Mouse (Mus musculus): ENCODE measurements around the gene Cend1. TPM values are rescaled to one million over a fixed set of nuclear protein-coding genes. Genes with fewer than 3 reads are reported as not detected.

Cend1 gene
- polyA plus RNA-seq, 1 experiment = 4.9 TPM

DNA sequence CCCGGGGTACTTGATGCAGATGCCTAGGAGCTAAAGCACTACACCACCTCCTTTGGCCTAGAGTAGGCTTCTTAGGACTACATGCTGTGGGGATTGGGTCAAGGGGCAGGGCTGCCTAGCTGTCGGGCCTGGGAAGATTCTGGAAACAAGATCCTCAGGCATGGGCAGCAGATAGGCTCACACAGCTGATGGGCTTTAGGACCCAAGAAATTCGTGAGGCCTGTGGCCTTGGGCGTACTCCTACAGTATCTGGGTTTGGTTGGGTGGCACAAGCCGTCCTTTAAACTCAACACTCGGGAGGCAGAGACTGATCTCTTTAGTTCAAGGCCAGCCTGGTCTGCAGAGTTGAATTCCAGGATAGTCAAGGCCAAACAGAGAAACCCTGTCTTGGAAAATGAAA lies 42.9 kb upstream of the Cend1 start:
- peak; percentile 15; the same call in 1 of the 2 replicates for TF ChIP-seq POLR2A (IDR thresholded peaks at IDR 0.05; ENCODE audit: low read depth, low read length)
- TF ChIP-seq CTCF (IDR thresholded peaks at IDR 0.05; ENCODE audit: borderline replicate concordance, insufficient read depth, low read length) = no peak
- no peak overlapping the region for H3K27ac ChIP-seq (ENCODE audit: insufficient read depth, low read length)
- H3K4me1 ChIP-seq (ENCODE audit: control insufficient read depth, insufficient read depth, low read length) = peaks cover 3% of the 10 kb centered on the region; the same call in 1 of the 2 replicates
- no peak overlapping the region for H3K4me3 ChIP-seq (ENCODE audit: insufficient read depth, low read length)

DNA sequence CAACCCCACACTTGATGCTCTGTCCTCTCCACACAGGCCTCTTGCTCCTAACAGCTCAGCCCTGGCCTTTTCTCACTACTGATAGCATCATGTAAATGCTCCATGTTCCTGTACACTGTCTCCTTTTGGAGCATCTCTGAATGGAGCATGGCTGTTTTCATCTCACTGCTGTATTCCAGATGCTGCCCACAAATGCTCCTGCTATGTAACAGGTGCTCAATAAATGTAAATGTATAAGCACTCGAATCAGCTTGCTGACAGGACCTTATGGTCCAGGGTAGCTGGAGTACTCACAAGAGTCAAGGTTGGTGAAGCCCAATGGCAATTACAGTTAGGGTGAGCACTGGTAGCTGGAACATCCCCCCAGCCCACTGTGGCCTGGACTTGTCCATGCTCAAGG lies 41.9 kb upstream of the Cend1 start:
- peaks cover 9% of the 10 kb centered on the region; the same call in 1 of the 2 replicates for H3K4me1 ChIP-seq (ENCODE audit: control insufficient read depth, insufficient read depth, low read length)
- H3K4me3 ChIP-seq (ENCODE audit: insufficient read depth, low read length) = no peak overlapping the region
- TF ChIP-seq CTCF (IDR thresholded peaks at IDR 0.05; ENCODE audit: borderline replicate concordance, insufficient read depth, low read length) (no peak), POLR2A (IDR thresholded peaks at IDR 0.05; ENCODE audit: low read depth, low read length) (no peak)
- H3K27ac ChIP-seq (ENCODE audit: insufficient read depth, low read length) = no peak overlapping the region

DNA sequence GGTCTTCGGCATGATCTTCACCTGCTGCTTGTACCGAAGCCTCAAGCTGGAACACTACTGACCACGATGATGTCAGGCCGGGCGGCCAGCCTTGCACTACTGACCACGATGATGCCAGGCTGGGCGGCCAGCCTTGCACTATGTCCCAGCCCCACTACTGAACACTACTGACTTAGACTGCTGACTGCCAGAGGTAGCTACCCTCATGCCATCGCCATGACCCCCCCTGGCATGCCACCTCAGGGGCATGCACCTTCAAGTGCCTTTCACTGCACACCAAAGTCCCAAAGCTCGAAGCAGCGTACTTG lies 41.3 kb upstream of the Cend1 start:
- Histone ChIP-seq H3K4me3 (ENCODE audit: insufficient read depth, low read length) (no peak overlapping the region), H3K27ac (ENCODE audit: insufficient read depth, low read length) (no peak overlapping the region), H3K4me1 (ENCODE audit: control insufficient read depth, insufficient read depth, low read length) (peaks cover 9% of the 10 kb centered on the region; the same call in 1 of the 2 replicates)
- no peak for TF ChIP-seq CTCF (IDR thresholded peaks at IDR 0.05; ENCODE audit: borderline replicate concordance, insufficient read depth, low read length)
- no peak for TF ChIP-seq POLR2A (IDR thresholded peaks at IDR 0.05; ENCODE audit: low read depth, low read length)

DNA sequence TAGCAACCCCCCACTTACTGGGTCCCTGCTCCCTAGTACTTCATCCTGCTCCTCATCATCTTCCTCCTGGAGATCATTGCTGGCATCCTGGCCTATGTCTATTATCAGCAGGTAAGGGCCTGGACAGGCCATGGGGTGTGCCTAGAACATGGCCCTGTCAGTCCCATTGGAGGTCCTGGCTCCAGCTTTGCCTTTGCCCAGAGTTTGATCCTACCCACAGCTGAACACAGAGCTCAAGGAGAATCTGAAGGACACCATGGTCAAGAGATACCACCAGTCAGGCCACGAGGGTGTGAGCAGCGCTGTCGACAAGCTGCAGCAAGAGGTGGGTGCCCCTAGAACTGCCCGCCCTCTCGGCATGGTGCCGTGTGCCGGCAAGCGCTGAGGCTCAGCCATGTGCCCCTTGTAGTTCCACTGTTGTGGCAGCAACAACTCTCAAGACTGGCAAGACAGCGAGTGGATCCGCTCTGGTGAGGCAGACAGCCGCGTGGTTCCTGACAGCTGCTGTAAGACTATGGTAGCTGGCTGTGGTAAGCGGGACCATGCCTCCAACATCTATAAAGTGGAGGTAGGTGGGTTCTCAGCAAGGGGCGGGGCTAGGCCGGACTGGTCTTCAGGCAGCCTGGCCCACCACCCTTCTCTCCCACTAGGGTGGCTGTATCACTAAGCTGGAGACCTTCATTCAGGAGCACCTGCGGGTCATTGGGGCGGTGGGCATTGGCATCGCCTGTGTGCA lies 40.8 kb upstream of the Cend1 start:
- TF ChIP-seq CTCF (IDR thresholded peaks at IDR 0.05; ENCODE audit: borderline replicate concordance, insufficient read depth, low read length) = no peak
- Histone ChIP-seq H3K4me1 (ENCODE audit: control insufficient read depth, insufficient read depth, low read length) (peaks cover 12% of the 10 kb centered on the region; the same call in 1 of the 2 replicates), H3K27ac (ENCODE audit: insufficient read depth, low read length) (no peak overlapping the region), H3K4me3 (ENCODE audit: insufficient read depth, low read length) (no peak overlapping the region)

DNA sequence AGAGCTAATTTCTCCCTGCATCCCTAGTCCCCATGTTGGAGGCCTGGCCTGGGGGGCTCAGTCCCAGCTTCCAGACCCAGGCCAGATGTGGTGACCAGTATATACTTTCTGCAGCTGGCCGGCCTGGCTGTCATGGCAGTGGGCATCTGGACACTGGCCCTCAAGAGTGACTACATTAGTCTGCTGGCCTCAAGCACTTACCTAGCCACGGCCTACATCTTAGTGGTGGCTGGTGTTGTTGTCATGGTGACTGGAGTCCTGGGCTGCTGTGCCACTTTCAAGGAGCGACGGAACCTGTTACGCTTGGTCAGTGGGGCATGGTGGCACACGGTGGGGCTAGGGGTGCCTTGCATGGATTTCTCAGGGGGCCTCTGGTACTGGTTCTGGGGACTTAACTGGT lies 40.1 kb upstream of the Cend1 start:
- H3K4me3 ChIP-seq (ENCODE audit: insufficient read depth, low read length) = peak overlapping the region; percentile 98
- H3K4me1 ChIP-seq (ENCODE audit: control insufficient read depth, insufficient read depth, low read length) = peaks cover 12% of the 10 kb centered on the region; the same call in 1 of the 2 replicates
- peak overlapping the region; percentile 93 for H3K27ac ChIP-seq (ENCODE audit: insufficient read depth, low read length)
- TF ChIP-seq POLR2A (IDR thresholded peaks at IDR 0.05; ENCODE audit: low read depth, low read length) (no peak), CTCF (IDR thresholded peaks at IDR 0.05; ENCODE audit: borderline replicate concordance, insufficient read depth, low read length) (no peak)

DNA sequence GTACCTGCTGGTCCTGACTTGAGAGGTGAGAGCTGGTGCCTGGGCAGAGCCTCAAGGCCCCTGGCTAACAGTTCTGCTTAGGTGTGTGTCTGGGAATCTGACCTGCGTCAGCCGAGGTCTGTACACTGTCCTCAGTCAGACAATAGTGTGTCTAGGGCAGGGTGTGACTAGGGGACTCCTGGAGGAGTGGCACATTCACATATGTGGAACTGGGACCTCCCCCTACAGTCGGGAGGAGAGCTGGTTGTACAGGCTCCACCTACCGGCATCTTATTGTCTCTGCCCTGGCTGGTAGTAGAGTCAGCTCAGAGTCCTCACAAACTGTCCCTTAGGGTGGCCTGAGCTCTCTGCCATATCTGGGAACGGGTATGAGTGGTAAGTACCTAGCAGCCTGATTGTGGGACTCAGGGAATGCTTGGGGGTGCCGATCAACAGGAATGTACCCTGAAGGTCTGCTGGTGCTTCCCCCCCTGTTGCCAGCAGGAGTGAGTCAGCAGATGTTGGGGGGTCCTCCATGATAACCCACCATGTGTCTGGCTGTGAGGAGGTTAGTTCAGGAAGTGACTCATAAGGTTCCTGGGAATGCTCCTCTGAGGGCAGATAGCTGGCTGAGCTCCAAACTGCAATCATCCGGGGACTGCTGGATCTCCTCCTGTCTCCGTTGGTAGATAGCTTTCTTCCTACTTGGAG lies 39.4 kb upstream of the Cend1 start:
- Histone ChIP-seq H3K4me1 (ENCODE audit: control insufficient read depth, insufficient read depth, low read length) (peaks cover 12% of the 10 kb centered on the region; the same call in 1 of the 2 replicates), H3K4me3 (ENCODE audit: insufficient read depth, low read length) (peak overlapping the region; percentile 98), H3K27ac (ENCODE audit: insufficient read depth, low read length) (peak overlapping the region; percentile 93)
- peak; percentile 97 for TF ChIP-seq POLR2A (IDR thresholded peaks at IDR 0.05; ENCODE audit: low read depth, low read length)
- no peak for TF ChIP-seq CTCF (IDR thresholded peaks at IDR 0.05; ENCODE audit: borderline replicate concordance, insufficient read depth, low read length)

DNA sequence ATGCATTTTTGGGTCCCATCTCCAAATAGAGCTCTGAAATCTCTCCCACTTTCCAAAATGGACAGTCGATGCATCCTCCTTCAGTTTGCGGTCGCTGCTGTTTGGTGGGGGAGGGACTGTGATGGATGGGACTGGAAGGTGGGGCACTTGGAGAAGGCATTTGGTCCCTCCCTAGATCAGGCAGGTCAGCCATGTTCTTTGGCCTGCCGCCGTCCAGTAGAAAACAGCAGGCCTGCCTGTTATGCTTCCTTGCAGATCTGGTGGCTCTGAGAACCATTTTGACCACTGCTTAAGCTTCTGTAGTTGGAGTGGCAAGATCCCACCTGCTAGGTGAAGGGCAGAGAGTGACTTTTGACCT lies 38.9 kb upstream of the Cend1 start:
- H3K27ac ChIP-seq (ENCODE audit: insufficient read depth, low read length) = peak overlapping the region; percentile 93
- H3K4me1 ChIP-seq (ENCODE audit: control insufficient read depth, insufficient read depth, low read length) = peaks cover 8% of the 10 kb centered on the region; the same call in 1 of the 2 replicates
- no peak for TF ChIP-seq CTCF (IDR thresholded peaks at IDR 0.05; ENCODE audit: borderline replicate concordance, insufficient read depth, low read length)
- peak overlapping the region; percentile 98 for H3K4me3 ChIP-seq (ENCODE audit: insufficient read depth, low read length)

DNA sequence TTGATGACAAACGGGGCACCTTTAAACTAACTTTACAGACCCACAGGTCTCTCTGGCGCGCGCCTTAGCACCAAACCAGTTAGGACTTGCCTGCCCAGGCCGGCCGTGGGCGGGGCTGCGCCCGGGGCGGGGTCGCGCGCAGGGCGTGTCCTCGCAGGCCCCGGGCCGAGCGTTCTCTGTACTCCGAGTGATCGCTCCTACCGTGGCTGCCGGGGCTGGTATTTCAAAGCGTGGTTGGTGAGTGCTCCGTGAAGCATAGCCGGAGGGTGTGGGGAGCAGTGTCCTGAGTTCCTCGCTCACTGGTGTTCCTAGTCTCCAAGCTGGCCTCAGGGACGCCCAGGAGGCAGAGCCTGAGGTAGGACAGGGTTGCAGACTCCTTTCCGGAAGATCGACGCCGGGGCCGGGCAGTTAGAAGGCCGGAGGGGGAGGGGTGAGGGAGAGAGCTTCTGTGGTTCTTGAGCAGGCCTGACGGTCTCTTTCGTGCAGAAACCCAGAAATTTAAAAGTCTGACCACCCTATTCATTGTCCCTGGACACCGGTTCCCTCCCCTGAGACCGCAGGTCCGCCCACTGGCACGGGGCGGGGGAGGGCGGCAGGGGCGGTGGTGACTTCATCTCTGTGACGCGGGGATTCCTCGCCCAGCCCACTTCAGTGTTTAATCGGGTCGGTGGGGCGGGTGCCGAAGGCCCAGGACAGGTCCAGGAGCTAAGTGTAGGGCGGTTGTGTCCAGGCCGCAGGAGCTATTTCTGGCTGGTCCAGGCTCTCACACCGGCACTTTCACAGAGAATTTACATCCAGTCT lies 38.1 kb upstream of the Cend1 start, which contains the start of gene Cd151:
TSS of gene Cd151 (plus strand) at position 163 of the 801 bp plus-strand sequence.
- H3K4me3 ChIP-seq (ENCODE audit: insufficient read depth, low read length) = peak within 1 kb of the TSS; percentile 98
- H3K4me1 ChIP-seq (ENCODE audit: control insufficient read depth, insufficient read depth, low read length) = peaks cover 9% of the 10 kb centered on the region; the same call in 1 of the 2 replicates
- TF ChIP-seq CTCF (IDR thresholded peaks at IDR 0.05; ENCODE audit: borderline replicate concordance, insufficient read depth, low read length) (no peak), POLR2A (IDR thresholded peaks at IDR 0.05; ENCODE audit: low read depth, low read length) (peak; percentile 87)
- peak within 1 kb of the TSS; percentile 93 for H3K27ac ChIP-seq (ENCODE audit: insufficient read depth, low read length)

DNA sequence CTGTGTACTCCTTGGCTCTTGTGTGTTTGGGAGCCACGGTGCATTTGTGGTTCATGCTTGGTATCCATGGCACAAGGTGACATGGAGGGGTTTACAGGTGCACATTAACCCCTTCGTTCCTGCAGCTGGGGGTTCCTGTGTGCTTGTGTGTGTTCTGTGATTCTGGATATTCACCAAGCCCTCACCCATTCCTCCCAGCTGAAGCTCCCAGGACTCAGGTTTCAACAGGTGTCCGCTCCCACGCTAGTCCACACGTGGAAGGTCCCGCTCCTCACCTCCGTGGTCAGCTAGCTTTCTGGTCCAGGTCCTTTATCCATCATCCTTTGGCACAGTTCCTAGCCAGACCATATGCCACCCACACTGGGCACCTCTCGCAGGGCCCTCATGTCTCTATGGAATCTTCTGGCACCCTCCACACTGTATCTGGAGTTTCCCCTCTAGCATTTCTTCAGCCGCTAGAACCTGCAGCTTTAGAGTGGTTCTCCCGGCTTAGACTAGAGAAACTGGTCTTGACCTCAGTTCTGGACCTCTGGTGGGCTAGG lies 37.4 kb upstream of the Cend1 start:
- Histone ChIP-seq H3K27ac (ENCODE audit: insufficient read depth, low read length) (peak overlapping the region; percentile 93), H3K4me1 (ENCODE audit: control insufficient read depth, insufficient read depth, low read length) (peaks cover 13% of the 10 kb centered on the region; the same call in 1 of the 2 replicates)
- TF ChIP-seq CTCF (IDR thresholded peaks at IDR 0.05; ENCODE audit: borderline replicate concordance, insufficient read depth, low read length) (no peak), POLR2A (IDR thresholded peaks at IDR 0.05; ENCODE audit: low read depth, low read length) (no peak)

More for the DNA sequence above, 37.4 kb upstream of the Cend1 start:
- H3K4me3 ChIP-seq (ENCODE audit: insufficient read depth, low read length) = peak overlapping the region; percentile 98
